Mouse (Mus musculus): ENCODE results near the gene Rps10.

DNA sequence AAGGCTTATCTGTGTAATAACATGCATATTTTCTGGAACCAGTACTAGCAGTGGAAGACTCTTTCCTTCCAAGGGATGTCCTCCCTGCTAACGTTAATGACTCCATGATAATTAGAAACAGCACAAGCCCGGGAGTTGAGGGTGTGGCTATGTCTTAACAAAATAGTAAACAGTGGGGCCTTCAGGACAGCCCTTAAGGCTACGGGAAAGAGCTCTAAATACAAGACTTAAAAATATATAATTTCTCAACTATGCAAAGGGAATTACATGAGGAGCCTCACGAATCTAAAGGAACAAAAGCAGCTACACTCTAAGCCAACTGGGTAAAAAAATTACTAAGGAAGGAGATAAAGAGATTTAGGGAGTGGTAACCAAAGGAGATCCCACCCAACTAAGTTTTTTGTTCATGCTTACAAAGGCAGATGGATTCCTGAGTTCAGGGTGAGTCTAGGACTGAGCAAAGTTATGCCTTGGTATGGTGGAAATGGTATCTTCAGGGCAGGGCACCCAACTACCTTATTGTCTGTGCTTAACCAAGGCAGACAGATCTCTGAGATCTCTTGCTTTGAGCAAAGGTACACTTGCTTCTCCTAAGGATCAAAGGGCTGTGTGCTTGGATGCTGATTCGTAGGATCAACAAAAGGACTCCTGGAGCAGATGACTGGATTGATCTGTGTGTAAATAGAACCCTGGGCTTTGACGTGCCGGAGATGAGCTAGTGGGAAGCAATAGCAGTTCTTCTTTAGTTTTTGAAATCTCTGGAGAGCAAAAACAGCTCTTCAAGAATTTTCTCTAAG, 10.8 kb downstream of the Rps10 start:
- no peak for TF ChIP-seq CTCF (IDR thresholded peaks at IDR 0.05; ENCODE audit: control insufficient read depth, insufficient read depth, insufficient read length)
- no peak for TF ChIP-seq USF1 (IDR thresholded peaks at IDR 0.05; ENCODE audit: low read depth)
- TF ChIP-seq MYOD1 (IDR thresholded peaks at IDR 0.05; ENCODE audit: control insufficient read depth, insufficient read length, low read depth), result no peak
- no peak for TF ChIP-seq MYOG (IDR thresholded peaks at IDR 0.05; ENCODE audit: control insufficient read depth, extremely low read depth, insufficient read length)

All from C2C12 (cell line).